Mouse (Mus musculus) embryonic facial prominence, embryonic 14.5 days (tissue): ENCODE data around the gene Cep19. TPM values are rescaled to one million over a fixed set of nuclear protein-coding genes. Genes with fewer than 3 reads are reported as not detected.
A peak's percentile ranks its signal among the peaks of the same experiment; 100 is the strongest.

ENCODE experiments used
- ATAC-seq: fragments of 200-750 bp; cut with Nextera tagmentation; 2 replicates; pipeline ENCODE4 v1.8.0; 2017; ENCODE audit warnings: low read depth, moderate number of reproducible peaks, moderate TSS enrichment
- DNase-seq: peaks from one replicate; pipeline ENCODE4 v3.0.0-alpha.2; 2015; ENCODE audit warnings: low spot score
- H3K27ac ChIP-seq: fragments of 300-500 bp; sonication (generic); replicated peaks from 2 replicates; pipeline ENCODE4 v1.5.1; 2014; ENCODE audit warnings: low read depth, mild to moderate bottlenecking, low read length, moderate library complexity
- H3K27me3 ChIP-seq: fragments of 300-500 bp; sonication (generic); replicated peaks from 2 replicates; pipeline ENCODE4 v1.6.1; 2014; ENCODE audit warnings: low read length; ENCODE audit not compliant: control insufficient read depth, insufficient read depth
- H3K36me3 ChIP-seq: fragments of 300-500 bp; sonication (generic); 2 replicates; pipeline ENCODE4 v1.6.1; 2014; ENCODE audit warnings: low read length, mixed read lengths; ENCODE audit not compliant: control insufficient read depth, insufficient read depth
- H3K4me1 ChIP-seq: fragments of 300-500 bp; sonication (generic); 2 replicates; pipeline ENCODE4 v1.6.1; 2014; ENCODE audit warnings: antibody characterized with exemption, low read length; ENCODE audit not compliant: control insufficient read depth, insufficient read depth
- H3K4me2 ChIP-seq: fragments of 300-500 bp; sonication (generic); 2 replicates; pipeline ENCODE4 v1.6.1; 2014; ENCODE audit warnings: low read depth, mild to moderate bottlenecking, low read length, moderate library complexity, mixed read lengths
- H3K4me3 ChIP-seq: fragments of 300-500 bp; sonication (generic); 2 replicates; pipeline ENCODE4 v1.5.1; 2014; ENCODE audit warnings: low read depth, mild to moderate bottlenecking, low read length
- H3K9ac ChIP-seq: fragments of 300-500 bp; sonication (generic); 2 replicates; pipeline ENCODE4 v1.6.1; 2014; ENCODE audit warnings: low read depth, mild to moderate bottlenecking, low read length, moderate library complexity, mixed read lengths
- H3K9me3 ChIP-seq: fragments of 300-500 bp; sonication (generic); 2 replicates; pipeline ENCODE4 v1.6.1; 2016; ENCODE audit warnings: low read length; ENCODE audit not compliant: control insufficient read depth
- WGBS: fragments of 180-500 bp; shearing (Covaris S2); extraction: QIAGEN DNeasy Blood & Tissue Kit; methylation state at CpG from one replicate; pipeline ENCODE4 v1.1.7; 2014; 5-methylcytosine and 5-hydroxymethylcytosine counted together
- polyA plus RNA-seq: library from polyadenylated mRNA; unstranded; fragments of >200 nt; fragmentation: Nextera tagmentation; extraction: Ambion mirVana; gene quantifications from 2 replicates; pipeline ENCODE4 v1.2.1, GENCODE M21; 2014

Gene Cep19
- polyA plus RNA-seq, 1 experiment from 2014 or later = 29.4 TPM

DNA sequence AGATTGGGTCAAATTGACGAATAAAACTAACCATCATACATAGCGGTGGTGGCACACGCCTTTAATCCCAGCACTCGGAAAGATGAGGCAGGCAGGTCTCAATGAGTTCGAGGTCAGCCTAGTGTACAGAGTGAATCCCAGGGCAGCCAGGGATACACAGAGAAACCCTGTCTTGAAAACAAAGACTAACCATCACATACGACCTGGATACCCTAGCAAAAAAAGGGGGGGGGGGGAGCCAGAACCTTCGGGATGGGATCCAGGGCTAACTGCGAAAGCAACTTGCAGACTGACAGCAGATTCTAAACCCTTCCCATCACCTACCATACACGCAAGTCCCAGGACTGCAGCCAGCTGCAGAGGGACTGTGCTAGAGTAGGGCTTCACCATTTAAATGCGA is 14.8 kb downstream of the Cep19 start:
- no peak for DNase-seq
- 84% methylated on average over 10 of the region's 10 CpGs for WGBS
- Histone ChIP-seq H3K36me3 (no peaks in the 10 kb centered on the region), H3K27ac (no peak overlapping the region; the same call in 1 of the 2 replicates), H3K9me3 (no peaks in the 10 kb centered on the region), H3K4me1 (no peaks in the 10 kb centered on the region), H3K27me3 (no peaks in the 10 kb centered on the region), H3K4me2 (no peak overlapping the region), H3K4me3 (no peak overlapping the region), H3K9ac (no peak overlapping the region)
- no peak for ATAC-seq

GRCm38 (mm10) chr16:32114968-32115695 is 15.5 kb downstream of the Cep19 start:
- peak; percentile 68 for DNase-seq
- H3K9ac ChIP-seq = no peak overlapping the region
- no peaks in the 10 kb centered on the region for H3K9me3 ChIP-seq
- H3K4me3 ChIP-seq = no peak overlapping the region
- peak overlapping the region; percentile 18; the same call in 1 of the 2 replicates for H3K4me2 ChIP-seq
- H3K36me3 ChIP-seq = no peaks in the 10 kb centered on the region
- 9% methylated on average over 15 of the region's 15 CpGs for WGBS
- ATAC-seq = no peak
- H3K27ac ChIP-seq = no peak overlapping the region
- no peaks in the 10 kb centered on the region for H3K27me3 ChIP-seq
- H3K4me1 ChIP-seq = no peaks in the 10 kb centered on the region

DNA sequence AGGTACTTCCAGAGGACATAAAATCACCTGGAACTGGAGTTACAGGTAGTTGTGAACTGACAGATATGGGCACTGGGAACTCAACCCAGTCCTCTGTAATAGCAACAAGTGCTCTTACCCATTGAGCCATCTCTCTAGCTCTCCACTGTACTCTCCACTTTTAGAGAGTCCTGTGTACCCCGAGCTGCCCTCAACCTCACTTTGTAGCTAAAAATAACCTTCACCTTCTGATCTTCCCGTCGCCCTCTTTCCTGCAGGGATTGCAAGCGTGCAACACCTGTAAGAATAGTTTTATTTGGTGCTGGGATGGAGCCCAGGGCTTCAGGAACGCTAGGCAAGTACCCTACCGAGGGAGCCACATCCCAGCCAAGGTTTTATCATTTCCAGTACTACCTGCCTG is 16.2 kb downstream of the Cep19 start:
- Histone ChIP-seq H3K9me3 (no peaks in the 10 kb centered on the region), H3K27ac (no peak overlapping the region), H3K4me3 (no peak overlapping the region), H3K4me1 (no peaks in the 10 kb centered on the region), H3K4me2 (no peak overlapping the region), H3K9ac (no peak overlapping the region), H3K27me3 (no peaks in the 10 kb centered on the region), H3K36me3 (no peaks in the 10 kb centered on the region)
- no peak for ATAC-seq
- no peak for DNase-seq
- WGBS = 53% methylated on average over 6 of the region's 6 CpGs

- ATAC-seq (no peak), DNase-seq (peak; percentile 44)
- no peak overlapping the region for H3K27ac ChIP-seq
- H3K4me2 ChIP-seq = no peak overlapping the region
- no peaks in the 10 kb centered on the region for H3K27me3 ChIP-seq
- no peaks in the 10 kb centered on the region for H3K4me1 ChIP-seq
- WGBS = 53% methylated on average over 5 of the region's 5 CpGs
- H3K36me3 ChIP-seq = no peaks in the 10 kb centered on the region
- no peak overlapping the region for H3K9ac ChIP-seq
- H3K9me3 ChIP-seq = no peaks in the 10 kb centered on the region
- no peak overlapping the region for H3K4me3 ChIP-seq
Observed at GRCm38 (mm10) chr16:32116186-32116585, 16.6 kb downstream of the Cep19 start.

- Histone ChIP-seq H3K9me3 (no peaks in the 10 kb centered on the region), H3K36me3 (no peaks in the 10 kb centered on the region), H3K27me3 (no peaks in the 10 kb centered on the region), H3K4me3 (no peak overlapping the region), H3K9ac (no peak overlapping the region), H3K4me2 (no peak overlapping the region), H3K4me1 (no peaks in the 10 kb centered on the region), H3K27ac (no peak overlapping the region)
- 76% methylated on average over 3 of the region's 3 CpGs for WGBS
- DNase-seq (no peak), ATAC-seq (no peak)
Observed at GRCm38 (mm10) chr16:32120454-32120853, 20.9 kb downstream of the Cep19 start.

DNA sequence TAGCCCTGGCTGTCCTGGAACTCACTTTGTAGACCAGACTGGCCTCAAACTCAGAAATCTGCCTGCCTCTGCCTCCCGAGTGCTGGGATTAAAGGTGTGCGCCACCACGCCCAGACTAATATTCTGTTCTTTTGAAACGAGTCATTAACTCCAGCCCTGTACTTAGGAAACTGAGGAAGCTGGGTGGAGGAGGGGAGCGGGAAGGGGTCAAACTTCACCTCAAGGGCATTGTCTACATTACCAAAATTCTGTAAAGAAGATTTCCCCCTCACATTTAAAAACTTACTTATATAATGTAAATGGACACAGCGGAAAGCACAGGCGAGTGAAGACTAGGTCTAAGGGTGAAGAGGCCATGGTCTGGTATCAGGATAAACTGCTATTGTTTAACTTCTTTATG is 24.4 kb downstream of the Cep19 start:
- ATAC-seq (no peak), DNase-seq (no peak)
- Histone ChIP-seq H3K4me2 (no peak overlapping the region), H3K4me3 (no peak overlapping the region), H3K9me3 (no peaks in the 10 kb centered on the region), H3K27ac (no peak overlapping the region), H3K27me3 (no peaks in the 10 kb centered on the region), H3K4me1 (no peaks in the 10 kb centered on the region), H3K9ac (no peak overlapping the region), H3K36me3 (no peaks in the 10 kb centered on the region)
- 90% methylated on average over 7 of the region's 7 CpGs for WGBS

- 69% methylated on average over 17 of the region's 17 CpGs for WGBS
- Histone ChIP-seq H3K36me3 (no peaks in the 10 kb centered on the region), H3K27ac (no peak overlapping the region), H3K4me1 (no peaks in the 10 kb centered on the region), H3K4me2 (no peak overlapping the region), H3K4me3 (no peak overlapping the region), H3K27me3 (no peaks in the 10 kb centered on the region), H3K9me3 (no peaks in the 10 kb centered on the region), H3K9ac (no peak overlapping the region; the same call in 1 of the 2 replicates)
- ATAC-seq = no peak
- peak; percentile 6 for DNase-seq
Observed at GRCm38 (mm10) chr16:32124444-32125335, 25.1 kb downstream of the Cep19 start.

DNA sequence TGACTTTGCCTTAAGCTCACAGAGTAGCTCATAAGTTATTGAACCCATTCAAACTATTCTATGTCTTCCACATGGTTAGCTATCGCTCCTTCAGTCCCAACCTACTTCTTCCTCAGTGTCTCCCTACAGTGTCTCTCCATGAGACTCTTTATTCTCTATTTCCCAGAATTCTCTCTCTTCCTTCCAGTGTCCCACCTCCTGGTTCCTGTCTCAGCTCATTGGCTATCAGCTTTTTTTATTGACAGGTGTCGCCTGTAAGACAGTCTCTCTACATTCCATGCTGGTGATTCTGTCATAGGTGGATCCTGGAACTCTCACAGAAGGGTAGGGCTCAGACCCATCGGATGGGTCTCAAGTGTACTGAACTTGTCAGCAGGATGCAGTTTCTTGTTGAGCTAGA is 25.8 kb downstream of the Cep19 start:
- ATAC-seq (no peak), DNase-seq (no peak)
- H3K36me3 ChIP-seq = no peaks in the 10 kb centered on the region
- WGBS = 91% methylated on average over 3 of the region's 3 CpGs
- H3K27me3 ChIP-seq = no peaks in the 10 kb centered on the region
- H3K9me3 ChIP-seq = no peaks in the 10 kb centered on the region
- no peak overlapping the region for H3K27ac ChIP-seq
- no peaks in the 10 kb centered on the region for H3K4me1 ChIP-seq
- H3K4me3 ChIP-seq = no peak overlapping the region
- H3K4me2 ChIP-seq = no peak overlapping the region
- no peak overlapping the region for H3K9ac ChIP-seq
